Mouse (Mus musculus) 3134 (cell line): ENCODE results near the gene Mfsd9.
A peak's percentile ranks its signal among the peaks of the same experiment; 100 is the strongest.

Source experiments
- DNase-seq: peaks from one replicate; pipeline ENCODE4 v3.0.0-alpha.2; 2011; ENCODE audit warnings: low spot score; ENCODE audit not compliant: insufficient read length; ENCODE audit errors: extremely low read depth

Mfsd9 gene

GRCm38 (mm10) chr1:40790324-40791141 lies at the start of gene Mfsd9:
Gene Mfsd9 (minus strand): TSS chr1:40790687.
- DNase-seq, result peak; percentile 95

- DNase-seq, result peak; percentile 35
Measured at GRCm38 (mm10) chr1:40835468-40835867, 45.0 kb upstream of the Mfsd9 start.

- no peak for DNase-seq
Measured at GRCm38 (mm10) chr1:40830712-40831507, 40.4 kb upstream of the Mfsd9 start.

- no peak for DNase-seq
Measured at GRCm38 (mm10) chr1:40829213-40829914, 38.9 kb upstream of the Mfsd9 start.

GRCm38 (mm10) chr1:40825826-40826225 lies 35.3 kb upstream of the Mfsd9 start:
- DNase-seq, result no peak

GRCm38 (mm10) chr1:40824936-40825335 lies 34.4 kb upstream of the Mfsd9 start:
- no peak for DNase-seq

- DNase-seq, result no peak
Measured at GRCm38 (mm10) chr1:40824517-40824916, 34.0 kb upstream of the Mfsd9 start.

- DNase-seq, result peak; percentile 37
Measured at GRCm38 (mm10) chr1:40815071-40815845, 24.8 kb upstream of the Mfsd9 start.

- DNase-seq, result no peak
Measured at GRCm38 (mm10) chr1:40808643-40809042, 18.2 kb upstream of the Mfsd9 start.

- DNase-seq, result no peak
Measured at GRCm38 (mm10) chr1:40805891-40806290, 15.4 kb upstream of the Mfsd9 start.

GRCm38 (mm10) chr1:40805351-40805750 lies 14.9 kb upstream of the Mfsd9 start, which contains the start of gene Tmem182:
Gene Tmem182 (plus strand): TSS chr1:40805601.
- no peak for DNase-seq

GRCm38 (mm10) chr1:40804118-40804517 lies 13.6 kb upstream of the Mfsd9 start:
- DNase-seq, result no peak

GRCm38 (mm10) chr1:40802759-40803158 lies 12.3 kb upstream of the Mfsd9 start:
- peak; percentile 30 for DNase-seq

- no peak for DNase-seq
Measured at GRCm38 (mm10) chr1:40800908-40801307, 10.4 kb upstream of the Mfsd9 start.

- no peak for DNase-seq
Measured at GRCm38 (mm10) chr1:40799121-40799520, 8.6 kb upstream of the Mfsd9 start.

- DNase-seq, result peak; percentile 40
Measured at GRCm38 (mm10) chr1:40797348-40797747, 6.9 kb upstream of the Mfsd9 start.

- no peak for DNase-seq
Measured at GRCm38 (mm10) chr1:40795508-40795907, 5.0 kb upstream of the Mfsd9 start.

GRCm38 (mm10) chr1:40789666-40790233 lies 737 bp downstream of the Mfsd9 start:
- DNase-seq, result no peak

GRCm38 (mm10) chr1:40788956-40789355 lies 1.5 kb downstream of the Mfsd9 start:
- DNase-seq, result no peak

- DNase-seq, result no peak
Measured at GRCm38 (mm10) chr1:40785876-40786445, 4.5 kb downstream of the Mfsd9 start.
